Mouse (Mus musculus): ENCODE results near the gene Slc10a7. TPM values are rescaled to one million over a fixed set of nuclear protein-coding genes. Genes with fewer than 3 reads are reported as not detected.

Gene Slc10a7
- polyA plus RNA-seq, 1 experiment: not detected

DNA sequence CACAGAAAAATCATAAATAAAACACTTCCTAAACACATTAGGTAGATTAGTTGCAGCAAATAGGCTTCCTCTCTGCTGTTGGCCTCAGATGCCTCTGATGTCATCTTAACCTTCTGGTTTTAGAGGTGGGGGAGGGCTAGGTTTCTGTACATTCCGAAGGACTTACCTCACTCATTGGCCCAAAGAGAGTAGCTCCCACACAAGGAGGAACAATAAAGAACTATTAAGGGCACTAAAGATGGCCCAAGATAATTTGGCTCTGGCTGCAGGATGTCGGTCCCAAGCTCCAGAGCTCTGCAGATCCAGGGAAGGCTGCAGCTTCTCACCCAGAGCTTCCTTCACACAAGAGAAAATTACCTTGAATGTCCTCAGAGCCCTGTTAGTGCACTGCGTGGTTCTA lies 75.7 kb downstream of the Slc10a7 start:
- Histone ChIP-seq H3K27ac (ENCODE audit: insufficient read depth, low read depth, low read length) (no peak overlapping the region), H3K4me3 (ENCODE audit: insufficient read depth, low read depth, low read length) (no peak overlapping the region), H3K4me1 (ENCODE audit: control insufficient read depth, insufficient read depth, low read length) (no peaks in the 10 kb centered on the region; the same call in 1 of the 2 replicates)
- whole genome bisulfite sequencing: 47% methylated on average over 3 of the region's 3 CpGs
- no peak for TF ChIP-seq CTCF (IDR thresholded peaks at IDR 0.05; ENCODE audit: insufficient read depth, low read depth, low read length)
- TF ChIP-seq POLR2A (IDR thresholded peaks at IDR 0.05; ENCODE audit: insufficient read depth, low read depth, low read length): no peak

DNA sequence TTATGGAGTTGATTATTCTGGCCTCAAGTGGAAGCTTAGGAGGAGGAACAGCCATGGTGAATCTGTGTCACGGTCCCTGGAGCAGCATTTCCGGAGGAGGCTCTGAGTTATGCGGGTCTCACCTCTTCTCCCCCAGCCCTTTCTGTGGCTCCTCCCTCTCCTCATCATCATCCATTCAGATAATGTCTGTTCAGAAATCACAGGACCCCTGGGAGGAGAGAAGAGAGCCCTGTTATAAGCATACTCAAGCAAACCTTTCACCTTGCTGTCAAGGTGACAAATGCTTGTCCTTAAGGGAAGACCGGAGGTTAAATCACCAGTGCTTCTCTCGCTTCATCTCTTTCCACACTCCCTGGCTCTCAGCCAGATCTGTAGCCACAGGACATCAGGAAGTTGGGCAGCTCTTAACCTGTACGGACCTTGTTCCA lies 86.3 kb downstream of the Slc10a7 start:
- WGBS: 86% methylated on average over 6 of the region's 6 CpGs
- TF ChIP-seq POLR2A (IDR thresholded peaks at IDR 0.05; ENCODE audit: insufficient read depth, low read depth, low read length) (no peak), CTCF (IDR thresholded peaks at IDR 0.05; ENCODE audit: insufficient read depth, low read depth, low read length) (no peak)

DNA sequence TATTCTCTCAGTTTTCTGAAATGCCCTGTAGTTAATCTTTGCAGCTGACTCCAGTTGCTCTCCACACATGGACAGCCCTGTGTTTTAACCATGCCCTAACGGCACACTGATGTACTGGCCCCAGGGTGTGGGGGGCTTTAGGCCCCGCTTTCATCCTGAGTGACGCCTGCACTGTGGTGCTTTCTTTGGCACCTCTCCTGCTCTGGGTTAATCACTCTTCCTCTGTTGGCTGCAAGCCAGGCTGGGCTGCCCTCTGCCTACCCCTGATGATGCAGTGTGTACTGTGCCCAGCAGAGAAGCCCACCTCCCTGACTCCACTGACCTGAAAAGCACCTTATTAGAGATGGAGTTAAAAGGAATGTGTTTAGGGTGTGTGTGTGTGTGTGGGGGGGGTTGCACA lies 89.1 kb downstream of the Slc10a7 start:
- WGBS: 53% methylated on average over 3 of the region's 3 CpGs
- TF ChIP-seq POLR2A (IDR thresholded peaks at IDR 0.05; ENCODE audit: insufficient read depth, low read depth, low read length) (no peak), CTCF (IDR thresholded peaks at IDR 0.05; ENCODE audit: insufficient read depth, low read depth, low read length) (no peak)
- no peak overlapping the region for H3K27ac ChIP-seq (ENCODE audit: insufficient read depth, low read depth, low read length)
- no peaks in the 10 kb centered on the region for H3K4me1 ChIP-seq (ENCODE audit: control insufficient read depth, insufficient read depth, low read length)
- no peak overlapping the region for H3K4me3 ChIP-seq (ENCODE audit: insufficient read depth, low read depth, low read length)

More for the DNA sequence above, 86.3 kb downstream of the Slc10a7 start:
- Histone ChIP-seq H3K4me1 (ENCODE audit: control insufficient read depth, insufficient read depth, low read length) (no peaks in the 10 kb centered on the region), H3K4me3 (ENCODE audit: insufficient read depth, low read depth, low read length) (no peak overlapping the region), H3K27ac (ENCODE audit: insufficient read depth, low read depth, low read length) (no peak overlapping the region)

DNA sequence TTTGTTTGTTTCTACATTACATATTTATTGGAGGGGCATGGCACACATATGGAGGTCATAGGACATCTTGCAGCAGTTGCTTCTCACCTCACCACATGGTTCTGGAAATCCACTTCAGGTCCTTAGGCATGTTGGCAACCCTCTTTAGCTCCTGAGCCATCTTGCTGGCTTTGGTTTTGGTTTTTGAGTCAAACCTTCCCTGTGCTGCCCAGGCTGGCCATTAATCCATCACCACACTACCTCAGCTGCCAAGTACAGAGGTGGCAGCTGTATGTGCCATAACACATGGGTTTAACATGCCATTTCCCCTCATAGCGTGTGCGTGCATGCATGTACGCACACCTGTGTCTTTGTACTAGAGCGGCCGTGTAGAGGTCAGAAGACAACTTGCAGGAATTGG lies 93.9 kb downstream of the Slc10a7 start:
- H3K4me1 ChIP-seq (ENCODE audit: control insufficient read depth, insufficient read depth, low read length): peaks cover 3% of the 10 kb centered on the region; the same call in 1 of the 2 replicates
- H3K27ac ChIP-seq (ENCODE audit: insufficient read depth, low read depth, low read length): no peak overlapping the region
- no peak overlapping the region for H3K4me3 ChIP-seq (ENCODE audit: insufficient read depth, low read depth, low read length)
- WGBS: 97% methylated on average over 5 of the region's 5 CpGs
- TF ChIP-seq POLR2A (IDR thresholded peaks at IDR 0.05; ENCODE audit: insufficient read depth, low read depth, low read length) (no peak), CTCF (IDR thresholded peaks at IDR 0.05; ENCODE audit: insufficient read depth, low read depth, low read length) (no peak)

DNA sequence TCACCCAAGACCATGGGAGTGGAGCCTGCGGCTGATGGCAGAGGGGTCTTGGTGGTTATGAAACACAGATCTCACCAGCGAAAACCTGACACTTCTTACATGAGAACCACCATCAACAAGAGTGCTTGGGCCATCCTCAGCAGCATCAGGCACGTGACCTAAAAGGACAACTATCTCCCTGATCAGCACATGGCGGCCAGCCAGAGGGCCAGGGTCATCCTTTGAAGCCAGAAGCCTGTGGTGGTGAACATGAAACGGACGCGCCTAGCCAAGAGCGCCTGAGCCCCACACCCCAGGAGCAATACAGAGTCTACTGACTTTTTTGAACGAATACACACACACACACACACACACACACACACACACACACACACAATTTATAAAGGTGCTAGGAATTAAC lies 95.3 kb downstream of the Slc10a7 start:
- Histone ChIP-seq H3K27ac (ENCODE audit: insufficient read depth, low read depth, low read length) (no peak overlapping the region), H3K4me1 (ENCODE audit: control insufficient read depth, insufficient read depth, low read length) (peaks cover 3% of the 10 kb centered on the region; the same call in 1 of the 2 replicates), H3K4me3 (ENCODE audit: insufficient read depth, low read depth, low read length) (no peak overlapping the region)
- 88% methylated on average over 9 of the region's 9 CpGs for WGBS
- TF ChIP-seq POLR2A (IDR thresholded peaks at IDR 0.05; ENCODE audit: insufficient read depth, low read depth, low read length) (no peak), CTCF (IDR thresholded peaks at IDR 0.05; ENCODE audit: insufficient read depth, low read depth, low read length) (no peak)

DNA sequence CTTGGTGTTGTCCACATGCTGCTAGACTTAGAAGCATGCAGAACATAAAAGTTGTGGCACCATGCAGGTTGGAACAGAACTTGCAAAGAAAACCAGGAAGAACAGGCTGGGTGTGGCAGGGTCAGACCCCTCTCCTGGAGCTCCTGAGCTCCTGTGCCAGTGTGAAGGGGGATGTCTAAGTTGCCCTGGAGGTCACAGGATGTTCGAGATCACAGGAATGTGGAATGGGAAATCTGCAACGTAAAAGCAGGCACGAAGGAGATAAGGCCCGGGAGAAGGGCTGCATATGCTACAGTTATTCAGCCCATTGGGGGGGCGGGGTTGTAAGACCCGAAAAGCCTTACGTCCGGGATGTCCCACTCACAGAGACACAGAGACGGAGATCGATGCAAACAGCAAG lies 100.2 kb downstream of the Slc10a7 start:
- no peak overlapping the region for H3K4me3 ChIP-seq (ENCODE audit: insufficient read depth, low read depth, low read length)
- no peak for TF ChIP-seq CTCF (IDR thresholded peaks at IDR 0.05; ENCODE audit: insufficient read depth, low read depth, low read length)
- TF ChIP-seq POLR2A (IDR thresholded peaks at IDR 0.05; ENCODE audit: insufficient read depth, low read depth, low read length): no peak
- H3K4me1 ChIP-seq (ENCODE audit: control insufficient read depth, insufficient read depth, low read length): peaks cover 2% of the 10 kb centered on the region; the same call in 1 of the 2 replicates
- WGBS: 96% methylated on average over 10 of the region's 10 CpGs
- no peak overlapping the region for H3K27ac ChIP-seq (ENCODE audit: insufficient read depth, low read depth, low read length)

DNA sequence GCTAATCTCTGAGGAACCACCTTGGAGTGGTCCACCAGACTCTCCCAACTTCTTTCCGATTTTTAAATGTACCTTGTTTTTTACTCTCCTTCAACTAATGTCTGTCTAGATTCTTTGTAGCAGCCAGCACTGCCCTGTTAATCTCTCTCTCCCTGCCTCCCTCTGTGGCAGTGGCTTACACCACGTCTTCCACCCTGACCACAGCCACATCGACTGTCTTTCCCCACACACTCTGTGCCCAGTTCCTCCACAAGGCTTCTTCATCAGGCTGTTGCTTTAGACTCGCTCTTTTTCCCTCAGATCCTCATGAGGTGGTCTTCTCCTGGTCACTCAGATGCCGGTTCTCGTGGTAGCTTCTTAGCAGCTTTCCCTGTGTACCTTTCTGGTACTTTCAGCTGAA lies 101.9 kb downstream of the Slc10a7 start:
- WGBS: 93% methylated on average over 6 of the region's 6 CpGs
- Histone ChIP-seq H3K27ac (ENCODE audit: insufficient read depth, low read depth, low read length) (no peak overlapping the region), H3K4me1 (ENCODE audit: control insufficient read depth, insufficient read depth, low read length) (no peaks in the 10 kb centered on the region), H3K4me3 (ENCODE audit: insufficient read depth, low read depth, low read length) (no peak overlapping the region)
- TF ChIP-seq POLR2A (IDR thresholded peaks at IDR 0.05; ENCODE audit: insufficient read depth, low read depth, low read length) (no peak), CTCF (IDR thresholded peaks at IDR 0.05; ENCODE audit: insufficient read depth, low read depth, low read length) (no peak)

DNA sequence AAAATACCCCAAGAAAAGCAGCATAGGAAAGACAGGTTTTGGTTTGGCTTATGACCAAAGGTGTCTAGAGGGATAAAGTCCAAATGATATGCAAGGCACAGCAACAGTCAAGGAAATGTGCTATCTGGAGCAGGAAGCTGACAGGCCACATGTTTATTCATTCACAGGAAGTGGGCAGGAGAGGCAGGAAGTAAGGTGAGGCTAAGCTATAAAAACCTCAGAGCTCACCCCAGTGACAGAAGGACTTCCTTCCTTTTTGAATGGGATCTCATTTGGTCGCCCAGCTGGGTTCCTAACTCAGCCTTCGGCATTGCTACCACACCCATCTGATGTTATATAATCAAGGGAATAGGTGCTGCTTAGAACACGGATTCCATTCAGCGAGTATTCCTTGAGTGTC lies 113.2 kb downstream of the Slc10a7 start:
- no peak for TF ChIP-seq POLR2A (IDR thresholded peaks at IDR 0.05; ENCODE audit: insufficient read depth, low read depth, low read length)
- no peak for TF ChIP-seq CTCF (IDR thresholded peaks at IDR 0.05; ENCODE audit: insufficient read depth, low read depth, low read length)
- no peaks in the 10 kb centered on the region for H3K4me1 ChIP-seq (ENCODE audit: control insufficient read depth, insufficient read depth, low read length)
- H3K27ac ChIP-seq (ENCODE audit: insufficient read depth, low read depth, low read length): no peak overlapping the region
- no peak overlapping the region for H3K4me3 ChIP-seq (ENCODE audit: insufficient read depth, low read depth, low read length)
- 78% methylated on average over 4 of the region's 4 CpGs for WGBS

DNA sequence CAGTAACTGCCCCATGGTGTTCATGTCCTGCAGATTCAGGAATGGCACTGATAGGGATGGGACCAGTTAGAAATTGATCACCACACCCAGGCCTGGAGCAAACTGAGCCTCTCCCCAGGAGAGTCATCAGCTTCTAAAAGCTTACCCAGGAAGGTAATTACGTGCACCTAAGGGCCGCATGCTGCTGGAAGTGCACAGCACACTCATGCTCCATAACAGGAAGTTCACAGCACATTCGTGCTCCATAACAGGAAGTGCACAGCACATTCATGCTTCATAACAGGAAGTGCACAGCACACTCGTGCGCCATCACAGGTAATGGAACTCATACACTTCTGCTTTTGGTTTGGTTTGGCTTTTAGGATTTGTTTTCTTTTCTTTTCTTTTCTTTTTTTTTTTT lies 114.8 kb downstream of the Slc10a7 start:
- no peak for TF ChIP-seq CTCF (IDR thresholded peaks at IDR 0.05; ENCODE audit: insufficient read depth, low read depth, low read length)
- no peak for TF ChIP-seq POLR2A (IDR thresholded peaks at IDR 0.05; ENCODE audit: insufficient read depth, low read depth, low read length)
- no peak overlapping the region for H3K4me3 ChIP-seq (ENCODE audit: insufficient read depth, low read depth, low read length)
- H3K4me1 ChIP-seq (ENCODE audit: control insufficient read depth, insufficient read depth, low read length): no peaks in the 10 kb centered on the region
- no peak overlapping the region for H3K27ac ChIP-seq (ENCODE audit: insufficient read depth, low read depth, low read length)
- WGBS: 87% methylated on average over 5 of the region's 5 CpGs

Measured in olfactory bulb, adult 2 months (tissue).